Mouse (Mus musculus) adrenal gland, adult 18-20 months (tissue): ENCODE measurements around the gene Nrros. TPM values are rescaled to one million over a fixed set of nuclear protein-coding genes. Genes with fewer than 3 reads are reported as not detected.

Source experiments
- DNase-seq, 2 experiments: peaks; one replicate each; pipeline ENCODE4 v3.0.0; 2021 to 2022; ENCODE audit warnings: low spot score in 2 of 2
- total RNA-seq, 2 experiments: library from RNA; stranded (reverse); gene quantifications; 1 replicate in 1 of 2; 2 replicates in 1 of 2; pipeline ENCODE4 v1.2.3; 2021

The Nrros gene
- total RNA-seq, 2 experiments from 2014 or later, result 4.6 to 7.4 TPM

GRCm38 (mm10) chr16:32163891-32164290, 1.5 kb downstream of the Nrros start:
- DNase-seq, result no peak

- DNase-seq, result no peak
Measured at GRCm38 (mm10) chr16:32163392-32163791, 2.0 kb downstream of the Nrros start.

- DNase-seq, result no peak
Measured at GRCm38 (mm10) chr16:32160742-32161323, 4.6 kb downstream of the Nrros start.

GRCm38 (mm10) chr16:32158966-32159365, 6.4 kb downstream of the Nrros start:
- no peak for DNase-seq

- DNase-seq, result no peak
Measured at GRCm38 (mm10) chr16:32157369-32157768, 8.0 kb downstream of the Nrros start.

- DNase-seq, result no peak
Measured at GRCm38 (mm10) chr16:32156719-32157118, 8.7 kb downstream of the Nrros start.

- peak; percentile 42 to 63 for DNase-seq
Measured at GRCm38 (mm10) chr16:32154437-32154836, 11.0 kb downstream of the Nrros start.

- DNase-seq, result no peak
Measured at GRCm38 (mm10) chr16:32153976-32154375, 11.4 kb downstream of the Nrros start.

- no peak for DNase-seq
Measured at GRCm38 (mm10) chr16:32147589-32148207, 17.7 kb downstream of the Nrros start.

GRCm38 (mm10) chr16:32144592-32144991, 20.8 kb downstream of the Nrros start:
- no peak for DNase-seq

GRCm38 (mm10) chr16:32143766-32144165, 21.6 kb downstream of the Nrros start:
- DNase-seq, result no peak

- DNase-seq, result no peak
Measured at GRCm38 (mm10) chr16:32138954-32139353, 26.4 kb downstream of the Nrros start.

GRCm38 (mm10) chr16:32135842-32136357, 29.5 kb downstream of the Nrros start:
- DNase-seq, result no peak

- DNase-seq, result no peak
Measured at GRCm38 (mm10) chr16:32133148-32133547, 32.2 kb downstream of the Nrros start.

GRCm38 (mm10) chr16:32130190-32130826, 35.1 kb downstream of the Nrros start:
- DNase-seq, result no peak

- no peak for DNase-seq
Measured at GRCm38 (mm10) chr16:32129449-32130189, 35.8 kb downstream of the Nrros start.

GRCm38 (mm10) chr16:32127046-32127445, 38.3 kb downstream of the Nrros start:
- no peak for DNase-seq

- DNase-seq, result no peak
Measured at GRCm38 (mm10) chr16:32125364-32125763, 40.0 kb downstream of the Nrros start.

- no peak for DNase-seq
Measured at GRCm38 (mm10) chr16:32124444-32125335, 40.7 kb downstream of the Nrros start.

- DNase-seq, result no peak
Measured at GRCm38 (mm10) chr16:32124020-32124419, 41.4 kb downstream of the Nrros start.

GRCm38 (mm10) chr16:32120454-32120853, 44.9 kb downstream of the Nrros start:
- DNase-seq, result no peak
